Mouse (Mus musculus): ENCODE data around the gene Emc9. TPM values are rescaled to one million over a fixed set of nuclear protein-coding genes. Genes with fewer than 3 reads are reported as not detected.

Gene Emc9
- total RNA-seq, 2 experiments from 2014 or later, result 43.3 to 49.5 TPM

Other genes with a start within 250 kb of the Emc9 start
- 10 to 100 TPM; 20.2 to 22.1 TPM for gene Dhrs4, start 106.5 kb downstream of the Emc9 start, total RNA-seq (2021)
- 10 to 100 TPM; 46.8 to 50.8 TPM for gene Carmil3, start 94.7 kb downstream of the Emc9 start, total RNA-seq (2021)
- gene Cpne6, start 74.9 kb downstream of the Emc9 start, total RNA-seq (2021), result 100 to 1,000 TPM; 653 to 657 TPM
- gene Nrl, start 60.3 kb downstream of the Emc9 start, total RNA-seq (2021), result 1 to 10 TPM; 1.7 to 2.2 TPM
- 10 to 100 TPM; 50.9 to 54.2 TPM for gene Pck2, start 45.0 kb downstream of the Emc9 start, total RNA-seq (2021)
- gene Dcaf11, start 25.3 kb downstream of the Emc9 start, total RNA-seq (2021), result 10 to 100 TPM; 72.2 to 83.8 TPM
- gene A730061H03Rik, start 24.9 kb downstream of the Emc9 start, total RNA-seq (2021), result 1 to 10 TPM in 1 of 2 experiments, under 1 TPM in 1; 0.79 to 1.6 TPM
- not detected for gene Fitm1, start 9.7 kb downstream of the Emc9 start, total RNA-seq (2021)
- 10 to 100 TPM; 54.0 to 56.6 TPM for gene Psme1, start 7.2 kb downstream of the Emc9 start, total RNA-seq (2021)
- 10 to 100 TPM; 53.7 to 57.4 TPM for gene Psme2, start 5.8 kb upstream of the Emc9 start, total RNA-seq (2021)
- gene Rnf31, start 6.4 kb upstream of the Emc9 start, total RNA-seq (2021), result 10 to 100 TPM; 38.0 to 43.0 TPM
- gene Irf9, start 18.3 kb upstream of the Emc9 start, total RNA-seq (2021), result 10 to 100 TPM; 10.9 to 13.3 TPM
- gene Rec8, start 32.7 kb upstream of the Emc9 start, total RNA-seq (2021), result 1 to 10 TPM; 1.4 to 1.8 TPM
- 100 to 1,000 TPM; 119 to 128 TPM for gene Ipo4, start 50.7 kb upstream of the Emc9 start, total RNA-seq (2021)
- 1 to 10 TPM; 2.7 to 3.8 TPM for gene Gm49378, start 52.6 kb upstream of the Emc9 start, total RNA-seq (2021)
- 10 to 100 TPM; 39.6 to 40.8 TPM for gene Tm9sf1, start 58.5 kb upstream of the Emc9 start, total RNA-seq (2021)
- 1 to 10 TPM in 1 of 2 experiments, under 1 TPM in 1; 0.79 to 1.2 TPM for gene Tssk4, start 64.9 kb upstream of the Emc9 start, total RNA-seq (2021)
- 10 to 100 TPM; 45.5 to 52.3 TPM for gene Mdp1, start 75.2 kb upstream of the Emc9 start, total RNA-seq (2021)
- gene Gmpr2, start 86.6 kb upstream of the Emc9 start, total RNA-seq (2021), result 10 to 100 TPM; 23.3 to 26.4 TPM
- gene Nedd8, start 86.8 kb upstream of the Emc9 start, total RNA-seq (2021), result 100 to 1,000 TPM; 294 to 304 TPM
- 10 to 100 TPM; 12.3 to 15.2 TPM for gene Tinf2, start 96.5 kb upstream of the Emc9 start, total RNA-seq (2021)
- gene Tgm1, start 128.6 kb upstream of the Emc9 start, total RNA-seq (2021), result not detected
- 10 to 100 TPM; 43.7 to 45.7 TPM for gene Rabggta, start 137.0 kb upstream of the Emc9 start, total RNA-seq (2021)
- gene Dhrs1, start 160.4 kb upstream of the Emc9 start, total RNA-seq (2021), result 10 to 100 TPM; 83.2 to 98.7 TPM
- gene Nop9, start 160.4 kb upstream of the Emc9 start, total RNA-seq (2021), result 10 to 100 TPM; 11.7 to 14.5 TPM
- 1 to 10 TPM; 1.7 to 2.2 TPM for gene Cideb, start 173.2 kb upstream of the Emc9 start, total RNA-seq (2021)
- gene Ltb4r2, start 176.1 kb upstream of the Emc9 start, total RNA-seq (2021), result under 1 TPM; 0.12 to 0.13 TPM
- gene Ltb4r1, start 180.7 kb upstream of the Emc9 start, total RNA-seq (2021), result under 1 TPM in 1 of 2 experiments, not detected in 1; 0.45 TPM
- gene Adcy4, start 198.8 kb upstream of the Emc9 start, total RNA-seq (2021), result 1 to 10 TPM; 3.1 to 4.4 TPM
- 1 to 10 TPM in 1 of 2 experiments, under 1 TPM in 1; 0.52 to 1.1 TPM for gene Ripk3, start 203.6 kb upstream of the Emc9 start, total RNA-seq (2021)
- gene Nfatc4, start 237.8 kb upstream of the Emc9 start, total RNA-seq (2021), result 1 to 10 TPM; 1.4 to 2.3 TPM